Mouse (Mus musculus) limb, embryonic 14.5 days (tissue): ENCODE data around the gene Cers6. TPM values are rescaled to one million over a fixed set of nuclear protein-coding genes. Genes with fewer than 3 reads are reported as not detected.
A peak's percentile ranks its signal among the peaks of the same experiment; 100 is the strongest.

Source experiments
- ATAC-seq: fragments of 200-750 bp; cut with Nextera tagmentation; 2 replicates; pipeline ENCODE4 v1.8.0; 2017; ENCODE audit warnings: low read depth, moderate number of reproducible peaks, moderate TSS enrichment; ENCODE audit not compliant: low FRiP score
- DNase-seq: peaks from one replicate; pipeline ENCODE4 v3.0.0-alpha.2; 2015; ENCODE audit warnings: low spot score
- H3K27ac ChIP-seq: fragments of 300-500 bp; sonication (generic); replicated peaks from 2 replicates; pipeline ENCODE4 v1.5.1; 2014; ENCODE audit warnings: low read depth, mild to moderate bottlenecking, low read length, moderate library complexity, mixed read lengths
- H3K27me3 ChIP-seq: fragments of 300-500 bp; sonication (generic); 2 replicates; pipeline ENCODE4 v1.6.1; 2014; ENCODE audit warnings: low read length, mixed read lengths; ENCODE audit not compliant: control insufficient read depth, insufficient read depth
- H3K36me3 ChIP-seq: fragments of 300-500 bp; sonication (generic); 2 replicates; pipeline ENCODE4 v1.6.1; 2014; ENCODE audit warnings: mild to moderate bottlenecking, low read length, moderate library complexity, mixed read lengths; ENCODE audit not compliant: control insufficient read depth, insufficient read depth
- H3K4me1 ChIP-seq: fragments of 300-500 bp; sonication (generic); 2 replicates; pipeline ENCODE4 v1.6.1; 2014; ENCODE audit warnings: antibody characterized with exemption, low read length, mixed read lengths; ENCODE audit not compliant: control insufficient read depth, insufficient read depth
- H3K4me2 ChIP-seq: fragments of 300-500 bp; sonication (generic); replicated peaks from 2 replicates; pipeline ENCODE4 v1.6.1; 2014; ENCODE audit warnings: low read depth, mild to moderate bottlenecking, low read length, moderate library complexity; ENCODE audit not compliant: severe bottlenecking
- H3K4me3 ChIP-seq: fragments of 300-500 bp; sonication (generic); replicated peaks from 2 replicates; pipeline ENCODE4 v1.5.1; 2014; ENCODE audit warnings: low read length
- H3K9ac ChIP-seq: fragments of 300-500 bp; sonication (generic); 2 replicates; pipeline ENCODE4 v1.6.1; 2014; ENCODE audit warnings: mild to moderate bottlenecking, low read depth, low read length, moderate library complexity; ENCODE audit not compliant: severe bottlenecking
- H3K9me3 ChIP-seq: fragments of 300-500 bp; sonication (generic); 2 replicates; pipeline ENCODE4 v1.6.1; 2016; ENCODE audit warnings: low read length; ENCODE audit not compliant: control insufficient read depth
- POLR2A ChIP-seq: fragments of 200-500 bp; IDR thresholded peaks from 2 replicates; pipeline ENCODE4 v1.8.0; 2012; ENCODE audit warnings: inconsistent platforms, mild to moderate bottlenecking, moderate library complexity, borderline replicate concordance; ENCODE audit not compliant: insufficient read depth, insufficient read length; ENCODE audit errors: extremely low read depth
- WGBS: fragments of 180-500 bp; shearing (Covaris S2); extraction: QIAGEN DNeasy Blood & Tissue Kit; methylation state at CpG from one replicate; pipeline ENCODE4 v1.1.7; 2014; 5-methylcytosine and 5-hydroxymethylcytosine counted together
- polyA plus RNA-seq, 2 experiments: library from polyadenylated mRNA; depleted of rRNA in 1 of 2; stranded (reverse) in 1 of 2; unstranded in 1 of 2; fragments of >200 nt; fragmentation: Nextera tagmentation in 1 of 2; extraction: Ambion mirVana in 1 of 2; gene quantifications; 2 replicates each; pipeline versions ENCODE4 v1.2.1 to v1.2.3; 2012 to 2014

The Cers6 gene
- polyA plus RNA-seq, 2 experiments, result 10.7 to 30.9 TPM

DNA sequence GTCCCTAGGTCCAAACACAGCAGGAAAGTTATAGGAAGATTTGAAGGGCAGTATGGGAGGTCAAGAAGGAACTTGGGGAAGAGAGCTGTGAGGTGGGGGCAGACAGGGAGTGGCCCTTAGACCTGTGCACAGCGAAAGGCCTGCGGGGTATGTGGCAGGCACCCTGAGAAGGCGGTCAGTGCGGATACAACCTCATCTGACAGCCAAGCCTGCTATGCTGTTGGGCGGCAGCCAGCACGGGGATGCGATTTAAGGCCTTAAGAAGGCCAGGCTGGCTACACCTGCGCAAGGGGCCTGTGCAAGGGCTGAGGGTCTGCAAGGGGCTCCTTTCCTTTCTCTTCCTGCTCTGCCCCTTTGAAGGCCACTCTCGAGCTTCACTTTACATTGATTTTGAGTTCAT lies 63.1 kb downstream of the Cers6 start:
- Histone ChIP-seq H3K4me2 (no peak overlapping the region), H3K4me1 (peaks cover 12% of the 10 kb centered on the region), H3K27me3 (no peaks in the 10 kb centered on the region), H3K9me3 (no peaks in the 10 kb centered on the region), H3K27ac (no peak overlapping the region), H3K4me3 (no peak overlapping the region), H3K9ac (no peak overlapping the region), H3K36me3 (no peaks in the 10 kb centered on the region)
- 66% methylated on average over 9 of the region's 9 CpGs for WGBS
- DNase-seq (no peak), ATAC-seq (no peak)
- TF ChIP-seq POLR2A, result no peak

DNA sequence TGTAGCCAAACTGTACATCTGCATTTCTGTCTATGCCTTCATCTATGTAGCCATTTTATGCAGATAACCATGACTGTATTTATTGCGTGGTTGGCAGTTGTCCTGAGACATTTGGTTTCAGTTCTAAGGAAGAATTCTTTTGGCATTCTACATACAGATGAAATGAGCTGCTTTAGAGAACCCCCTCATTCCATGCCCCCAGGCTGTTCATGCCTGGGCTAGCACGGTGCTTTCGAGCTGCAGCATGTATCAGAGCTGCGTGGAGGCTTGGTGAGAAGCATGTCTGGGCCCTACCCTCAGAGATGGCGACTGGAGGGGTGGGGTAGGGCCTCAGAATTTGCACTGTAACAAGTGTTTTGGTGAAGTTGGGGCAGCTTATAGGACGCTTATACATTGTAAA lies 64.3 kb downstream of the Cers6 start:
- no peaks in the 10 kb centered on the region for H3K36me3 ChIP-seq
- no peaks in the 10 kb centered on the region for H3K27me3 ChIP-seq
- DNase-seq, result peak; percentile 38
- H3K27ac ChIP-seq, result no peak overlapping the region
- 58% methylated on average over 6 of the region's 6 CpGs for WGBS
- H3K9me3 ChIP-seq, result no peaks in the 10 kb centered on the region
- H3K4me2 ChIP-seq, result no peak overlapping the region
- H3K4me1 ChIP-seq, result peaks cover 12% of the 10 kb centered on the region
- H3K9ac ChIP-seq, result no peak overlapping the region
- no peak for ATAC-seq
- H3K4me3 ChIP-seq, result no peak overlapping the region
- TF ChIP-seq POLR2A, result no peak

DNA sequence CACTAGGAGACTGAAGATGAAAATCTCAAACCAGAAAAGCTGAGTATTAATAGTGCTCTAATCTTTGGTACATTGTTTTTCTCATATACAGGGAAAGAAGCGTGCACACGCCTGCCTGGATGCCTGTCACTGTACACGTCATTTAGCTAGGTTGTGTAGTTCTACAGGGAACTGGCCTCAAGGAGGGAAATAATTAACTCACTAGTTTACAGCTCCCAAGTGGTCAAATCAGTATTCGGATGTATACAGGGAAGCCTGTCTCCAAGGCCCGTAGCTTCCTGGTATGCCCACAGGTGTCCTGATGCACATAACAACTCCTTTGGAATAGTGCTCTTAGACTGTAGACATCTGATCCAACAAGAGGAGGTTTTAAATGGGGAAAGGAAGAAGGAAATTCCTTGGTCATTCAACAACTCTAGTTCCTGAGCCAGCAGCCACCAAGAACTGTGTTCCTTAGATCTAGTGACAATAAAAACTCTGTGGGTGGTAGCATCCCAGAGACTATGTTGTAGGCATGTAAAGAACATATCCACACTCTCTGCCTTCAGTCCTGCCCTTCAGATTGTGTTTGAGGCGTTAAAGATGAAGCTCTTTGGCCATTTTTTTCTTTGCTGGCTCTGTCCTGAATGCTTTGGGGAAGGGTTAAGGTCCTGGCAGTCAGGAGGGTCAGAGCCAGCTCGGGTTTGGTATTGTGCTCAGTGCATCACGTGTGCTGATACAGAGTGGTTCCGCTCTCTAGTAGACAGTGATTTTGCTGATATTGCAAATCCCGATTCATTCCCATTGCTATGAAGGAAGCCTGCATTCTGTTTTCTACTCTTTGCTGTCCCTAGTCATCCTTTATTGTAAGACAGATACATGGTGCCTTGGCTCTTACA lies 65.9 kb downstream of the Cers6 start:
- no peak overlapping the region for H3K4me2 ChIP-seq
- no peaks in the 10 kb centered on the region for H3K9me3 ChIP-seq
- no peak overlapping the region for H3K4me3 ChIP-seq
- H3K27ac ChIP-seq, result no peak overlapping the region
- WGBS, result 62% methylated on average over 10 of the region's 10 CpGs
- ATAC-seq, result no peak
- H3K27me3 ChIP-seq, result no peaks in the 10 kb centered on the region
- H3K9ac ChIP-seq, result no peak overlapping the region
- no peaks in the 10 kb centered on the region for H3K36me3 ChIP-seq
- no peak for TF ChIP-seq POLR2A
- H3K4me1 ChIP-seq, result peaks cover 12% of the 10 kb centered on the region
- no peak for DNase-seq

DNA sequence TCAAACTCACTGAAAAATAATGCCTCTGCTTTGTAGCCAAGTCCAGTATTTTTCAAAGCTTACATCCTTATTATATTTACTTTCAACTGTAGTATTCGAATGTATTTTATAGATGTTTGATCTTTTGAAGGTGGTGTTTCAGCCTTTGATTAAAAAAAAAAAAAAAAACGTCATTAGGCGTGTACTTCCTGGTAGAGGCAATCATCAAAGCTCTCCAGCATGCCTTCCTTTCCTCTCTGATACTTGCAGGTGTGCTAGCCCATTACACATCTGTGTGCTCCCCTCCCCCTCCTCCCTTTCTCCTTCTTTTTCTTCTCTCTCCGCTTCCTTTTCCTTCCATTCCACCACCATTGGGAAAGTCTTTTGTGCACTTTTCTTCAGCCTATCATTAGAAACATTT lies 71.0 kb downstream of the Cers6 start:
- no peaks in the 10 kb centered on the region for H3K27me3 ChIP-seq
- peaks cover 3% of the 10 kb centered on the region; the same call in 1 of the 2 replicates for H3K36me3 ChIP-seq
- WGBS, result 40% methylated on average over 4 of the region's 4 CpGs
- H3K4me3 ChIP-seq, result no peak overlapping the region
- no peak for TF ChIP-seq POLR2A
- no peak overlapping the region for H3K27ac ChIP-seq
- DNase-seq, result no peak
- H3K9me3 ChIP-seq, result no peaks in the 10 kb centered on the region
- H3K4me2 ChIP-seq, result no peak overlapping the region
- no peak overlapping the region for H3K9ac ChIP-seq
- H3K4me1 ChIP-seq, result no peaks in the 10 kb centered on the region; the same call in 1 of the 2 replicates
- ATAC-seq, result no peak

DNA sequence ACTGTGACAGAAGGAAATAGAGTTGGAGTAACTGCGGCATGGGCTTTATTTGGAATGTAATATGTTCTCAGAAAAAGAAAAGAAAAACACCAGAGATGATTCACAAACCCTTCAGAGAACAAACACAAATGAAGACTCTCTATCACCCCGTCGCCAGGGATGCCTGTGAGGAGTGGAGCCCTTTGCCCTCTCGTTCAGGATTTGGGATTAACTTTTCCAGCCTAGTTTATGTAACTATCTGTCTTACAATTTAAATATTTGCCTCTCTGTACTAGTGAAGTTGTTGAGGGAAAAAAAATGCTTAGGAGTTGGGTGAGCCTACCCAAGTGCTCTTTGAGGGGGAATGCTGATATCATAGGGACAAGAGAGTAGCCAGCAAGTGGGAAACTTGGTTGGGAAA lies 71.4 kb downstream of the Cers6 start:
- Histone ChIP-seq H3K36me3 (peaks cover 3% of the 10 kb centered on the region; the same call in 1 of the 2 replicates), H3K4me2 (no peak overlapping the region), H3K9me3 (no peaks in the 10 kb centered on the region), H3K4me3 (no peak overlapping the region), H3K9ac (no peak overlapping the region), H3K27me3 (no peaks in the 10 kb centered on the region), H3K27ac (no peak overlapping the region), H3K4me1 (no peaks in the 10 kb centered on the region)
- no peak for TF ChIP-seq POLR2A
- DNase-seq, result no peak
- whole genome bisulfite sequencing, result 82% methylated on average over 4 of the region's 4 CpGs
- no peak for ATAC-seq
